Mouse (Mus musculus) activated CD4-positive, CD25-positive, alpha-beta regulatory T cell, adult 4 months (primary cell): ENCODE data around the gene Csde1. TPM values are rescaled to one million over a fixed set of nuclear protein-coding genes. Genes with fewer than 3 reads are reported as not detected.

Source experiments
- ATAC-seq: one replicate; pipeline ENCODE4 v1.8.0; 2017
- polyA plus RNA-seq, 2 experiments: library from polyadenylated mRNA; unstranded; fragments of 100-300 nt; shearing (Covaris generic); gene quantifications; one replicate each; pipeline ENCODE4 v1.2.1; 2017

Csde1 gene
- polyA plus RNA-seq, 2 experiments from 2014 or later: 512 to 583 TPM

GRCm38 (mm10) chr3:103066927-103067326 lies 46.7 kb downstream of the Csde1 start:
- ATAC-seq: no peak

- ATAC-seq: no peak
Observed at GRCm38 (mm10) chr3:103068971-103069370, 48.7 kb downstream of the Csde1 start.

GRCm38 (mm10) chr3:103073771-103074170 lies 53.5 kb downstream of the Csde1 start, which contains the start of gene Ampd1:
TSS of gene Ampd1 (plus strand) at chr3:103074014.
- no peak for ATAC-seq

GRCm38 (mm10) chr3:103075871-103076270 lies 55.6 kb downstream of the Csde1 start:
- no peak for ATAC-seq

- no peak for ATAC-seq
Observed at GRCm38 (mm10) chr3:103076476-103076875, 56.2 kb downstream of the Csde1 start.

GRCm38 (mm10) chr3:103079301-103079700 lies 59.1 kb downstream of the Csde1 start:
- ATAC-seq: no peak

- ATAC-seq: no peak
Observed at GRCm38 (mm10) chr3:103081051-103081450, 60.8 kb downstream of the Csde1 start.

- no peak for ATAC-seq
Observed at GRCm38 (mm10) chr3:103081861-103082453, 61.7 kb downstream of the Csde1 start.

GRCm38 (mm10) chr3:103082761-103083160 lies 62.5 kb downstream of the Csde1 start:
- ATAC-seq: no peak

GRCm38 (mm10) chr3:103085986-103086385 lies 65.8 kb downstream of the Csde1 start:
- no peak for ATAC-seq

- ATAC-seq: peak; percentile 93
Observed at GRCm38 (mm10) chr3:103091753-103092152, 71.5 kb downstream of the Csde1 start.

GRCm38 (mm10) chr3:103098662-103099061 lies 78.4 kb downstream of the Csde1 start:
- ATAC-seq: no peak

- peak; percentile 26 for ATAC-seq
Observed at GRCm38 (mm10) chr3:103099667-103100066, 79.4 kb downstream of the Csde1 start.

- no peak for ATAC-seq
Observed at GRCm38 (mm10) chr3:103100735-103101134, 80.5 kb downstream of the Csde1 start.

GRCm38 (mm10) chr3:103101194-103101593 lies 81.0 kb downstream of the Csde1 start:
- no peak for ATAC-seq

GRCm38 (mm10) chr3:103101909-103102308 lies 81.7 kb downstream of the Csde1 start:
- peak; percentile 21 for ATAC-seq

GRCm38 (mm10) chr3:103102454-103103390 lies 82.5 kb downstream of the Csde1 start, which contains the start of gene Dennd2c:
TSS of gene Dennd2c (plus strand) at chr3:103102604.
- peak; percentile 80 for ATAC-seq

Other genes starting within 250 kb of the Csde1 start
- under 1 TPM in 1 of 2 experiments, not detected in 1; 0.17 TPM for gene Tshb, start 237.7 kb upstream of the Csde1 start, polyA plus RNA-seq
- under 1 TPM in 1 of 2 experiments, not detected in 1; 0.33 TPM for gene Sycp1, start 84.3 kb upstream of the Csde1 start, polyA plus RNA-seq
- not detected for gene Nr1h5, start 56.3 kb upstream of the Csde1 start, polyA plus RNA-seq
- gene Sike1, start 24.7 kb upstream of the Csde1 start, polyA plus RNA-seq: 10 to 100 TPM; 70.8 to 84.2 TPM
- 100 to 1,000 TPM in 1 of 2 experiments, 10 to 100 TPM in 1; 96.1 to 112 TPM for gene Nras, start 37.9 kb downstream of the Csde1 start, polyA plus RNA-seq
- gene Ampd1, start 53.6 kb downstream of the Csde1 start, polyA plus RNA-seq: 1 to 10 TPM; 2.9 to 3.3 TPM
- 1 to 10 TPM; 1.4 TPM for gene Dennd2c, start 82.2 kb downstream of the Csde1 start, polyA plus RNA-seq
- gene Bcas2, start 151.2 kb downstream of the Csde1 start, polyA plus RNA-seq: 100 to 1,000 TPM; 124 to 136 TPM